Mouse (Mus musculus): ENCODE data around the gene Rnf207. TPM values are rescaled to one million over a fixed set of nuclear protein-coding genes. Genes with fewer than 3 reads are reported as not detected.

The Rnf207 gene
- polyA plus RNA-seq, 1 experiment from 2014 or later, result 1.1 TPM

GRCm38 (mm10) chr4:152317631-152318033 is 1.2 kb downstream of the Rnf207 start:
- Histone ChIP-seq H3K9me3 (ENCODE audit: control insufficient read depth, low read length) (no peaks in the 10 kb centered on the region), H3K36me3 (ENCODE audit: control insufficient read depth, insufficient read depth, low read length) (no peaks in the 10 kb centered on the region), H3K27me3 (ENCODE audit: control insufficient read depth, insufficient read depth, low read length) (peaks cover 59% of the 10 kb centered on the region), H3K9ac (ENCODE audit: low read length) (no peak overlapping the region), H3K4me2 (no peak overlapping the region), H3K27ac (ENCODE audit: low read depth, low read length) (no peak overlapping the region), H3K4me1 (ENCODE audit: control insufficient read depth, insufficient read depth, low read length) (peaks cover 11% of the 10 kb centered on the region), H3K4me3 (ENCODE audit: low read depth, low read length) (no peak overlapping the region)
- 89% methylated on average over 6 of the region's 6 CpGs for WGBS
- DNase-seq (ENCODE audit: low spot score, missing footprints) (no peak), ATAC-seq (ENCODE audit: low FRiP score) (no peak)

- Histone ChIP-seq H3K27me3 (ENCODE audit: control insufficient read depth, insufficient read depth, low read length) (peaks cover 78% of the 10 kb centered on the region), H3K4me3 (ENCODE audit: low read depth, low read length) (peak overlapping the region; percentile 17), H3K36me3 (ENCODE audit: control insufficient read depth, insufficient read depth, low read length) (no peaks in the 10 kb centered on the region), H3K4me1 (ENCODE audit: control insufficient read depth, insufficient read depth, low read length) (peaks cover 11% of the 10 kb centered on the region), H3K9me3 (ENCODE audit: control insufficient read depth, low read length) (no peaks in the 10 kb centered on the region), H3K27ac (ENCODE audit: low read depth, low read length) (no peak overlapping the region), H3K9ac (ENCODE audit: low read length) (no peak overlapping the region), H3K4me2 (peak overlapping the region; percentile 18)
- WGBS, result under 1% methylated on average over 43 of the region's 43 CpGs
- peak; percentile 92 for DNase-seq (ENCODE audit: low spot score, missing footprints)
- ATAC-seq (ENCODE audit: low FRiP score), result no peak
Observed at GRCm38 (mm10) chr4:152315498-152316213, 3.1 kb downstream of the Rnf207 start.

GRCm38 (mm10) chr4:152313934-152314333 is 4.9 kb downstream of the Rnf207 start:
- Histone ChIP-seq H3K27me3 (ENCODE audit: control insufficient read depth, insufficient read depth, low read length) (peaks cover 79% of the 10 kb centered on the region), H3K4me2 (no peak overlapping the region), H3K9ac (ENCODE audit: low read length) (no peak overlapping the region), H3K27ac (ENCODE audit: low read depth, low read length) (no peak overlapping the region), H3K4me1 (ENCODE audit: control insufficient read depth, insufficient read depth, low read length) (peaks cover 11% of the 10 kb centered on the region), H3K4me3 (ENCODE audit: low read depth, low read length) (no peak overlapping the region), H3K36me3 (ENCODE audit: control insufficient read depth, insufficient read depth, low read length) (no peaks in the 10 kb centered on the region), H3K9me3 (ENCODE audit: control insufficient read depth, low read length) (no peaks in the 10 kb centered on the region)
- no peak for DNase-seq (ENCODE audit: low spot score, missing footprints)
- no peak for ATAC-seq (ENCODE audit: low FRiP score)

GRCm38 (mm10) chr4:152313211-152313632 is 5.6 kb downstream of the Rnf207 start:
- Histone ChIP-seq H3K4me2 (peak overlapping the region; percentile 27), H3K27me3 (ENCODE audit: control insufficient read depth, insufficient read depth, low read length) (peaks cover 76% of the 10 kb centered on the region), H3K36me3 (ENCODE audit: control insufficient read depth, insufficient read depth, low read length) (no peaks in the 10 kb centered on the region), H3K27ac (ENCODE audit: low read depth, low read length) (no peak overlapping the region), H3K4me1 (ENCODE audit: control insufficient read depth, insufficient read depth, low read length) (peaks cover 11% of the 10 kb centered on the region), H3K4me3 (ENCODE audit: low read depth, low read length) (peak overlapping the region; percentile 27), H3K9ac (ENCODE audit: low read length) (no peak overlapping the region), H3K9me3 (ENCODE audit: control insufficient read depth, low read length) (no peaks in the 10 kb centered on the region)
- under 1% methylated on average over 29 of the region's 29 CpGs for WGBS
- ATAC-seq (ENCODE audit: low FRiP score) (peak; percentile 38; the same call in 1 of the 2 replicates), DNase-seq (ENCODE audit: low spot score, missing footprints) (peak; percentile 93)

- Histone ChIP-seq H3K9me3 (ENCODE audit: control insufficient read depth, low read length) (no peaks in the 10 kb centered on the region), H3K4me2 (no peak overlapping the region), H3K36me3 (ENCODE audit: control insufficient read depth, insufficient read depth, low read length) (no peaks in the 10 kb centered on the region), H3K27ac (ENCODE audit: low read depth, low read length) (no peak overlapping the region), H3K27me3 (ENCODE audit: control insufficient read depth, insufficient read depth, low read length) (peaks cover 65% of the 10 kb centered on the region), H3K4me1 (ENCODE audit: control insufficient read depth, insufficient read depth, low read length) (peaks cover 11% of the 10 kb centered on the region), H3K4me3 (ENCODE audit: low read depth, low read length) (no peak overlapping the region), H3K9ac (ENCODE audit: low read length) (no peak overlapping the region)
- DNase-seq (ENCODE audit: low spot score, missing footprints) (no peak), ATAC-seq (ENCODE audit: low FRiP score) (no peak)
- 1% methylated on average over 14 of the region's 14 CpGs for WGBS
Observed at GRCm38 (mm10) chr4:152312186-152312585, 6.6 kb downstream of the Rnf207 start.

- no peaks in the 10 kb centered on the region for H3K9me3 ChIP-seq (ENCODE audit: control insufficient read depth, low read length)
- H3K27ac ChIP-seq (ENCODE audit: low read depth, low read length), result no peak overlapping the region
- no peak overlapping the region for H3K4me2 ChIP-seq
- H3K27me3 ChIP-seq (ENCODE audit: control insufficient read depth, insufficient read depth, low read length), result peaks cover 19% of the 10 kb centered on the region
- ATAC-seq (ENCODE audit: low FRiP score) (no peak), DNase-seq (ENCODE audit: low spot score, missing footprints) (no peak)
- no peak overlapping the region for H3K9ac ChIP-seq (ENCODE audit: low read length)
- H3K4me3 ChIP-seq (ENCODE audit: low read depth, low read length), result no peak overlapping the region
- no peaks in the 10 kb centered on the region for H3K4me1 ChIP-seq (ENCODE audit: control insufficient read depth, insufficient read depth, low read length)
- H3K36me3 ChIP-seq (ENCODE audit: control insufficient read depth, insufficient read depth, low read length), result peaks cover 5% of the 10 kb centered on the region; the same call in 1 of the 2 replicates
- WGBS, result 80% methylated on average over 9 of the region's 9 CpGs
Observed at GRCm38 (mm10) chr4:152307542-152307941, 11.3 kb downstream of the Rnf207 start.

GRCm38 (mm10) chr4:152305991-152306390 is 12.8 kb downstream of the Rnf207 start:
- no peak overlapping the region for H3K4me3 ChIP-seq (ENCODE audit: low read depth, low read length)
- no peaks in the 10 kb centered on the region for H3K4me1 ChIP-seq (ENCODE audit: control insufficient read depth, insufficient read depth, low read length)
- no peak for DNase-seq (ENCODE audit: low spot score, missing footprints)
- peaks cover 5% of the 10 kb centered on the region; the same call in 1 of the 2 replicates for H3K36me3 ChIP-seq (ENCODE audit: control insufficient read depth, insufficient read depth, low read length)
- no peak overlapping the region for H3K4me2 ChIP-seq
- ATAC-seq (ENCODE audit: low FRiP score), result no peak
- H3K9me3 ChIP-seq (ENCODE audit: control insufficient read depth, low read length), result no peaks in the 10 kb centered on the region
- WGBS, result 87% methylated on average over 6 of the region's 6 CpGs
- H3K27me3 ChIP-seq (ENCODE audit: control insufficient read depth, insufficient read depth, low read length), result peaks cover 4% of the 10 kb centered on the region; the same call in 1 of the 2 replicates
- no peak overlapping the region for H3K27ac ChIP-seq (ENCODE audit: low read depth, low read length)
- no peak overlapping the region for H3K9ac ChIP-seq (ENCODE audit: low read length)

GRCm38 (mm10) chr4:152304685-152305084 is 14.1 kb downstream of the Rnf207 start:
- DNase-seq (ENCODE audit: low spot score, missing footprints), result no peak
- no peak overlapping the region for H3K4me2 ChIP-seq
- no peak overlapping the region for H3K9ac ChIP-seq (ENCODE audit: low read length)
- 92% methylated on average over 6 of the region's 6 CpGs for WGBS
- no peak overlapping the region for H3K4me3 ChIP-seq (ENCODE audit: low read depth, low read length)
- H3K27ac ChIP-seq (ENCODE audit: low read depth, low read length), result no peak overlapping the region
- peaks cover 5% of the 10 kb centered on the region; the same call in 1 of the 2 replicates for H3K36me3 ChIP-seq (ENCODE audit: control insufficient read depth, insufficient read depth, low read length)
- ATAC-seq (ENCODE audit: low FRiP score), result no peak
- H3K27me3 ChIP-seq (ENCODE audit: control insufficient read depth, insufficient read depth, low read length), result no peaks in the 10 kb centered on the region
- H3K4me1 ChIP-seq (ENCODE audit: control insufficient read depth, insufficient read depth, low read length), result no peaks in the 10 kb centered on the region
- H3K9me3 ChIP-seq (ENCODE audit: control insufficient read depth, low read length), result no peaks in the 10 kb centered on the region

GRCm38 (mm10) chr4:152303172-152303571 is 15.6 kb downstream of the Rnf207 start:
- Histone ChIP-seq H3K4me3 (ENCODE audit: low read depth, low read length) (no peak overlapping the region), H3K4me1 (ENCODE audit: control insufficient read depth, insufficient read depth, low read length) (peaks cover 4% of the 10 kb centered on the region), H3K4me2 (no peak overlapping the region), H3K9me3 (ENCODE audit: control insufficient read depth, low read length) (no peaks in the 10 kb centered on the region), H3K27ac (ENCODE audit: low read depth, low read length) (no peak overlapping the region), H3K27me3 (ENCODE audit: control insufficient read depth, insufficient read depth, low read length) (no peaks in the 10 kb centered on the region), H3K9ac (ENCODE audit: low read length) (no peak overlapping the region), H3K36me3 (ENCODE audit: control insufficient read depth, insufficient read depth, low read length) (peaks cover 5% of the 10 kb centered on the region; the same call in 1 of the 2 replicates)
- DNase-seq (ENCODE audit: low spot score, missing footprints) (no peak), ATAC-seq (ENCODE audit: low FRiP score) (no peak)
- WGBS, result 93% methylated on average over 10 of the region's 10 CpGs

All from midbrain, embryonic 11.5 days (tissue).